Mouse (Mus musculus) large intestine, adult 2 months (tissue): ENCODE results near the gene Gm21190. TPM values are rescaled to one million over a fixed set of nuclear protein-coding genes. Genes with fewer than 3 reads are reported as not detected.
"Not testable (repeated sequence)": the region's sequence is repeated elsewhere in the genome, so short reads cannot be mapped to it uniquely, and the experiment has no call there.

ENCODE experiments used
- DNase-seq: peaks from one replicate; pipeline ENCODE4 v3.0.0-alpha.2; 2012; ENCODE audit warnings: low read depth, low spot score
- WGBS: fragments of 180-500 bp; shearing (Covaris S2); methylation state at CpG from one replicate; pipeline ENCODE4 v1.1.7; 2018; 5-methylcytosine and 5-hydroxymethylcytosine counted together
- polyA plus RNA-seq: library from polyadenylated mRNA; depleted of rRNA; stranded (reverse); fragments of >200 nt; gene quantifications from 2 replicates; pipeline ENCODE4 v1.2.3, GENCODE M21; 2012; rRNA removed

Gm21190 gene
- polyA plus RNA-seq, 1 experiment: not detected

- 68% methylated on average over 3 of the region's 3 CpGs for WGBS
- DNase-seq: not testable (repeated sequence)
Observed at GRCm38 (mm10) chr5:15498350-15498749, 30.7 kb downstream of the Gm21190 start.

GRCm38 (mm10) chr5:15490934-15491333 lies 38.1 kb downstream of the Gm21190 start:
- 55% methylated on average over 2 of the region's 2 CpGs for WGBS
- DNase-seq: not testable (repeated sequence)

DNA sequence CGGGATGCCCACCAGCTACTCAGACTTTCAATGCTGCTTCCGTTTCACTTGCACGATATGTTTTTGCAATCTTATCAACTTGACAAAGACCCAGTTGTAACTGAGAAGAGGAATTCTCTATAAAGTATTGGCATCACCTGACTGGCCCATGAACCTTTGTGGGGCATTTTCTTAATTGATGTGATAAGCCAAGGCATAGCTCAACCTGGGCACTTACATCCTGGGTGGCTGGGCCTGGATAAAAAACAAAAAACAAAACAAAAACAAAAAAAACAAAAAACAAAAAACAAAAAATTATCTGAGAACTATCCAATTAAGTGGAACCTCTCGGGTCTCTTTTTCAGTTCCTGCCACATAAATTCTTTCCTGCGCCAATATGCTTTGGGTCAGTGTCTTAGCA lies 40.3 kb downstream of the Gm21190 start:
- WGBS: 84% methylated on average over 5 of the region's 5 CpGs
- DNase-seq: no peak

DNA sequence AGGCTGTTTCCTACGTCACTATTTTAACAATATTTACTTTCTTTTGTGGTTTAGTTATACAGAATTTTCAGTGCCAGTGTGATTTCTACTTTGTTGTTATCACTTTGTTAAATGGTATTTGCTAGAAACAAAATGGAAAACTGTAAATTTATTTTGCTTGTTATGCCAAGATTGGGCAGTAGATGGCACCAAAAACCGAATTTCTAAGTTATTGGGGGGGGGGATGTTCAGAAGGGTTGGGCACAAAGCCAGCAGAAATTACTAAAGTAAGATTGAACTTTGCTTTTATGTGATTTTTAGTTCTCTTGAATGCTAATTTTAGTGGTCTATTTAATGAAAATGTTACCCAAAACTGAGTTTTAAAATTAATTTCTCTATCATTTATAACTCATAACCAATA lies 44.4 kb downstream of the Gm21190 start:
- not testable (repeated sequence) for DNase-seq
- WGBS: 21% methylated on average over 2 of the region's 2 CpGs

DNA sequence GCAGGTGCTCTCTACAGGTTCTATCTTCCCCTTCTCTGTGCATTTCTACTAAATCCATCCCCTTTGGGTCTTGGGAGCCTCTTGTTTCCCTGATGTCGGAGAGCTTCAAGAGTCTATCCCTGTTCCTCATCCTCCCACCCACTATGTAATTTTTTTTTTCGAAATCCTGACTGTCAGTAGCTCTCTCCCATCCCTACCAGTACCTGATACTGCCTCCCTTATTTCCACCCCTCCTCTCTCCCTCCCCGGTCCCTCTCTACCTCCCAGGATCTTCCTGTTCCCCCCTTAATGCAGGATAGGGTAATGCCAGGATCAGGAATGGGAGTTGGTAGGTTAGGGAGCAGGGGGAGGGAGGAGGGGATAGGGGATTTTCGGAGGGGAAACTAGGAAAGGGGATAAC lies 45.4 kb downstream of the Gm21190 start:
- 52% methylated on average over 4 of the region's 4 CpGs for WGBS
- DNase-seq: not testable (repeated sequence)

DNA sequence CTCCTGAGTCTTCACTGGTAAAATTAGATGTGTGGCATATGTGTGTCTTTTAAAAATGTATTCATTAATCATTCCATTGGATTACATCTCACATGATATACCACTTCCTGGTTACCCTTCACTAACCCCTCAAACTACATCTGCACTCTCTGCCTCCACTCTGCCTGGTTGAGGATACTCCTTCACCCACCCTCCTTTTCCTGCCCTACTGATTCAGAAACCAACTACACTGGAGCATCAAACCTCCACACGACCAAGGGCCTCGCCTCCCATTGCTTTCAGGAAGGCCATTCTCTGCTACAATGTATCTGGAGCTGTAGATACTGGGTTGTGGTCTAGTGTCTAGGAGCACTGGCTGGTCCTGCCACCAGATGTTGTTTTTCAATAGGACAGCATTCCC lies 46.2 kb downstream of the Gm21190 start:
- 50% methylated on average over 2 of the region's 2 CpGs for WGBS

DNA sequence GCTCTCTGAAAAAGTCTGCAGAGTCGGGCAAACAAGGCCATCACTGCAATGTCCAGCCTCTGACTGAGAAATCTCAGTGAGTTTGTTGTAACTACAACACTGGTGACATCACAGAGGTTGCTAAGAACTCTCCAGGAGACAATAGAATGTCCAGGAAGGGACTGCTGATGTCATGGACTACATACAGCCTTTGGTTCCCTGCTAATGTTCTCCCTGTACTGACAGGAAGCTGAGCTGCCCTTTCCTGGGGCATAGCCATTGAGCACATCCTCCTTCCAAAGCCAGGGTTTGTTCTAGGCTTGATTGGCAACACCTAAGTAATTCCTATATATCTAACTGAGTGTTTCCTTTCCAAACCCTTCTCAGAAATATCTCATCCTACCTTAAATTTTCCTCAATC lies 52.6 kb downstream of the Gm21190 start, which contains the start of gene Gm21149:
TSS of gene Gm21149 (minus strand) at position 101 of the 400 bp plus-strand sequence.
- 57% methylated on average over 1 of the region's 1 CpGs for WGBS
- DNase-seq: not testable (repeated sequence)

More for the DNA sequence above, 46.2 kb downstream of the Gm21190 start:
- DNase-seq: not testable (repeated sequence)

Other genes with a start within 250 kb of the Gm21190 start
- gene Gm21149, start 52.7 kb downstream of the Gm21190 start, polyA plus RNA-seq: not detected in 2 replicates
- not detected in 2 replicates for gene Gm21083, start 48.1 kb upstream of the Gm21190 start, polyA plus RNA-seq
- gene Speer4d, start 89.8 kb upstream of the Gm21190 start, polyA plus RNA-seq: not detected in 2 replicates
- gene 4930572O03Rik, start 127.8 kb upstream of the Gm21190 start, polyA plus RNA-seq: not detected in 2 replicates
- gene Speer4c, start 185.0 kb upstream of the Gm21190 start, polyA plus RNA-seq: not detected in 2 replicates